Mouse (Mus musculus): Measurements from ENCODE around the gene Reln. TPM values are rescaled to one million over a fixed set of nuclear protein-coding genes. Genes with fewer than 3 reads are reported as not detected.

Gene Reln
- 4.8 TPM for polyA plus RNA-seq (2015; fragmentation: Illumina TruSeq; extraction: RNeasy Lipid Tissue Mini Kit (QIAGEN cat#74804); ENCODE audit: insufficient read depth, low replicate concordance)

DNA sequence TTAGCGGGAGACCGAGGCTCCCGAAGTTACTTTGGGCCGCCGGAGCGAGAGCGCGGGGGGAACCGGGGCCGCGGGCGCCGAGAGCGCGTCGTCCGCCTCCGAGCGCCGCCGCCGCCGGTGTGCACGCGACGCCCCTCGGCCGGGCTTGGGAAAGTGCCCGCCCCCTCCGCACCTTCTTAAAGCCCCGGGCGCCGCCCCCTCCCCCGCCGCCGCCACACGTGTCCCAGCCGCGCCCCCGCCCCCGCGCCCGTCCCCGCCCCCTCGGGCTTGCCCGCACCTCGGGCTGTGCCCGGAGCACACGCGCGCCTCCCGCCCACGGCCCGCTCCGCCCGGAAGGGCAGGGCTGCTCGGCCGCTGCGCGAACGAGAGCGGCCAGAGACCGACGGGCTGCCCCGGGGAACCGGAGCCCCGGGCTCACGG, at the start of gene Reln:
TSS of gene Reln (minus strand) at position 147 of the 420 bp plus-strand sequence.

DNA sequence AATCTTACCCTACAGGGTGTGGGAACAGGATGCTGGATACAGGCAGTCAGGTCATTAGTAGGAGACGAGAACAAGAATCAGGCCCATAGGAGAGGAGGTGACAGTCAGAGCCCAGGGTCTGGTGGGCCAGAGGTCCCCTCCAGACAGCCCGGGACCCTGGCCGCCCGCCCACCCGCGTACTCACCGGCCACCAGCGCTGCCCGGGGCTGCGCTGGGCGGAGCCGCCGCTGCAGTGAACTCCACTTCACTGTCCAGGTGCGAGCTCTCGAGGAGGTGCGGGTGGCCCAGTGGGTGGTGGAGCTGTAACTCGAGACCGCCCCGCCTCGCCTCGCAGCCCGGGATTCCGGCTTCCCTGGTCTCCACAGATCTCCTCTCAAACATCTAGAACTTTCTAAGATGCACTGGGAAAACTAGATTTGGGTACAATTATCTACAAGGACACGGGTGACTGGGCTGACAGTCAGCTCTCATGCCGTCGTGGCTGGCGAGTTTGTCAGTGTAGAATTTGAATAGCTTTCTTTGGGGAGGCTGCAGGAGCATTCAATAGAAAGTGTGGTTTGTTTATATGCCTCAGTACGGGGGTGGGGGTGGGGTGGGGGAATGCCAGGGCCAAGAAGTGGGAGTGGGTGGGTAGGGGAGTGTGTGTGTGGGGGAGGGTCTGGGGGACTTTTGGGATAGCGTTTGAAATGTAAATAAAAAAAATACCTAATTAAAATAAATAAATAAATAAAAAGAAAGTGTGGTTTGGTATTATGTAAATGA, 479.0 kb downstream of the Reln start, which contains the start of gene Slc26a5:
TSS of gene Slc26a5 (minus strand) at position 259 of the 762 bp plus-strand sequence.

Other genes starting within 250 kb of the Reln start
- gene Orc5, start 205.7 kb upstream of the Reln start, polyA plus RNA-seq (2015; fragmentation: Illumina TruSeq; extraction: RNeasy Lipid Tissue Mini Kit (QIAGEN cat#74804); ENCODE audit: insufficient read depth, low replicate concordance) = 38.6 TPM